Mouse (Mus musculus) E14TG2a.4 (cell line): ENCODE data around the gene Kdm2b.

Source experiments
- CTCF ChIP-seq: conservative IDR thresholded peaks from 2 replicates; pipeline ENCODE4 v1.5.1; 2014; ENCODE audit warnings: low read length
- POU5F1 ChIP-seq: IDR thresholded peaks from 2 replicates; pipeline ENCODE4 v1.6.1; 2014; ENCODE audit warnings: low read length, borderline replicate concordance

- TF ChIP-seq CTCF, result no peak
- no peak for TF ChIP-seq POU5F1
Measured at GRCm38 (mm10) chr5:122898963-122899776, 90.5 kb downstream of the Kdm2b start.
